Mouse (Mus musculus): ENCODE results near the gene Abcd3. TPM values are rescaled to one million over a fixed set of nuclear protein-coding genes. Genes with fewer than 3 reads are reported as not detected.

Abcd3 gene
- 34.8 and 36.7 TPM in 2 replicates for polyA plus RNA-seq (2015; fragmentation: Nextera tagmentation; extraction: Ambion mirVana)

GRCm38 (mm10) chr3:121814877-121815548, at the start of gene Abcd3:
Abcd3 (minus strand) TSS chr3:121815302.

GRCm38 (mm10) chr3:121722971-121723844, 91.9 kb downstream of the Abcd3 start, which contains the start of gene F3:
F3 (plus strand) TSS chr3:121723537.

Other genes with a start within 250 kb of the Abcd3 start
- gene 4930432M17Rik, start 144.5 kb downstream of the Abcd3 start, polyA plus RNA-seq (2015; fragmentation: Nextera tagmentation; extraction: Ambion mirVana) = not detected in 2 replicates
- gene F3, start 91.8 kb downstream of the Abcd3 start, polyA plus RNA-seq (2015; fragmentation: Nextera tagmentation; extraction: Ambion mirVana) = 2.3 and 10.2 TPM in 2 replicates
- gene Arhgap29, start 137.2 kb upstream of the Abcd3 start, polyA plus RNA-seq (2015; fragmentation: Nextera tagmentation; extraction: Ambion mirVana) = 29.6 and 31.8 TPM in 2 replicates
- gene Abca4, start 229.1 kb upstream of the Abcd3 start, polyA plus RNA-seq (2015; fragmentation: Nextera tagmentation; extraction: Ambion mirVana) = 0.80 and 1.5 TPM in 2 replicates

Data from skeletal muscle tissue, postnatal 0 days (tissue).